Comparison of ENCODE assay signal across 10 mouse cellular contexts in genomic region chr16:35423250-35424139, GRCm38 (mm10). TPM values are rescaled to one million over a fixed set of nuclear protein-coding genes. Genes with fewer than 3 reads are reported as not detected.
DNase-seq lines count a peak whose midpoint lies in the region; ATAC-seq lines count a peak whose summit lies in the region.
"Had no signal": no experiment of that assay in that cellular context is flagged by ENCODE, and none has a peak within 500 bp of the region (broad histone marks: within the 10 kb centered on the region; RNA-seq: fewer than 3 reads in every experiment).

No protein-coding gene starts in this region.

- ATAC-seq in neural tube, embryonic 13.5 days (ENCODE audit: low read depth): peak; percentile 15; the same call in 1 of the 2 replicates
- no peak for ATAC-seq in intestine, embryonic 16.5 days
- ATAC-seq: lung, postnatal 0 days had no signal

- H3K4me3 ChIP-seq in neural tube, embryonic 13.5 days: no peak overlapping the region
- H3K4me3 ChIP-seq in intestine, embryonic 16.5 days (ENCODE audit: low read length): no peak overlapping the region

- DNase-seq in left cerebral cortex, postnatal 4 days: peak; percentile 24
- DNase-seq in left cerebral cortex, adult 18-20 months (ENCODE audit: low spot score in 2 of 2): no peak
- DNase-seq in cerebellum, postnatal 10 days: peak; percentile 50 to 58
- DNase-seq in kidney, adult 9 months: peak; percentile 47
- DNase-seq in left cerebral cortex, adult 9 months (ENCODE audit: low spot score in 2 of 2): no peak
- no peak for DNase-seq in heart, postnatal 25 days (ENCODE audit: low spot score)
- DNase-seq: thymus, postnatal 25 days had no signal

- H3K27ac ChIP-seq in neural tube, embryonic 13.5 days (replicated peaks): peak overlapping the region; percentile 39; the same call in 1 of the 2 replicates
- no peak overlapping the region for H3K27ac ChIP-seq in intestine, embryonic 16.5 days (ENCODE audit: low read length)

- WGBS in neural tube, embryonic 13.5 days: 68% methylated on average over 18 of the region's 18 CpGs
- 79% methylated on average over 18 of the region's 18 CpGs for WGBS in intestine, embryonic 16.5 days

- intact Hi-C loops in left cerebral cortex, postnatal 4 days (cut with DNase I): no loop called here
- intact Hi-C loops in heart, postnatal 25 days (cut with DNase I): loop anchor here (2.0 kb wide), 1 partner anchor 205 kb away; no protein-coding TSS in a partner anchor

- H3K36me3 ChIP-seq in neural tube, embryonic 13.5 days: no peaks in the 10 kb centered on the region
- H3K36me3 ChIP-seq in intestine, embryonic 16.5 days (ENCODE audit: control insufficient read depth, insufficient read depth, low read length): no peaks in the 10 kb centered on the region

- no peaks in the 10 kb centered on the region for H3K9me3 ChIP-seq in neural tube, embryonic 13.5 days
- no peaks in the 10 kb centered on the region for H3K9me3 ChIP-seq in intestine, embryonic 16.5 days (ENCODE audit: control insufficient read depth, low read length)

- H3K4me1 ChIP-seq in neural tube, embryonic 13.5 days (replicated peaks): peaks cover 15% of the 10 kb centered on the region; the same call in 1 of the 2 replicates
- no peaks in the 10 kb centered on the region for H3K4me1 ChIP-seq in intestine, embryonic 16.5 days (ENCODE audit: control insufficient read depth, insufficient read depth, low read length)

- no peaks in the 10 kb centered on the region for H3K27me3 ChIP-seq in neural tube, embryonic 13.5 days
- H3K27me3 ChIP-seq in intestine, embryonic 16.5 days (replicated peaks; ENCODE audit: control insufficient read depth, insufficient read depth, low read length): no peaks in the 10 kb centered on the region

- 0 out of 2 replicates have a peak overlapping the region, but pooled peaks have one; percentile 31 for H3K9ac ChIP-seq in neural tube, embryonic 13.5 days
- no peak overlapping the region for H3K9ac ChIP-seq in intestine, embryonic 16.5 days (ENCODE audit: low read depth, low read length)

- no peak overlapping the region for H3K4me2 ChIP-seq in neural tube, embryonic 13.5 days
- no peak overlapping the region for H3K4me2 ChIP-seq in intestine, embryonic 16.5 days (ENCODE audit: low read depth, low read length)

RNA-seq across cellular contexts. Expression of gene Sec22a, which starts 59.8 kb away (rescaled TPM):
- total RNA-seq in left cerebral cortex, postnatal 4 days (2021): 10 to 100 TPM; 23.3 to 23.5 TPM
- 10 to 100 TPM; 13.7 to 17.1 TPM for total RNA-seq in left cerebral cortex, adult 18-20 months (2021)
- 38.1 and 39.2 TPM in 2 replicates for polyA plus RNA-seq in neural tube, embryonic 13.5 days (2015; fragmentation: Nextera tagmentation; extraction: Ambion mirVana)
- 51.0 and 52.2 TPM in 2 replicates for polyA plus RNA-seq in intestine, embryonic 16.5 days (2015; fragmentation: Nextera tagmentation; extraction: Ambion mirVana)
- 10 to 100 TPM; 10.1 to 10.7 TPM for total RNA-seq in heart, postnatal 25 days (2021)

Comparison
In these comparisons a context has a peak if more than half of its experiments do, and no peak if none do; other contexts are left out.
1. DNase-seq: peak in left cerebral cortex, postnatal 4 days (single experiment), cerebellum, postnatal 10 days (2 of 2) and kidney, adult 9 months (single experiment); none in left cerebral cortex, adult 18-20 months (0 of 2), left cerebral cortex, adult 9 months (0 of 2) and heart, postnatal 25 days (single experiment).